Mouse (Mus musculus): Measurements from ENCODE around the gene Thumpd2.

The Thumpd2 gene

DNA sequence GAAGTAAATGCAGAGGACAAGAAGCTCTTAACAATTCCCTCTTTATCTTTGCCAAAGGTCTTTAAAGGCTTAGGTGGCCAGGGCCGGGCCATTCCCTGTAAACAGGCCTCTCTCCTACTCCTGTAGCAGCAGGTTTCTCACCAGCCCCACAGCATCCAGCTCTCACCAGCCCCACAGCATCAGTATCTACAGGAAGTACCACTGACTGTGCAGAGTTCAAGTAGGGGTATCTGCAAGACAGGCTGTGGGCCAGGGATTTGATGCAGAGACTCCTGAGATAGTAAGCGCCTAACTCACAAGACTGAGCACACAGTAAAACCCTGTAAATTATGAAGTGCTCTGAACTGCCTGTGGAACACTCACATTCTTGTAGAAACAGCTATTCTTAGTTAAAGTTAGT is 31.9 kb downstream of the Thumpd2 start:
- in situ Hi-C loops (cut with MboI), result no loop called here

DNA sequence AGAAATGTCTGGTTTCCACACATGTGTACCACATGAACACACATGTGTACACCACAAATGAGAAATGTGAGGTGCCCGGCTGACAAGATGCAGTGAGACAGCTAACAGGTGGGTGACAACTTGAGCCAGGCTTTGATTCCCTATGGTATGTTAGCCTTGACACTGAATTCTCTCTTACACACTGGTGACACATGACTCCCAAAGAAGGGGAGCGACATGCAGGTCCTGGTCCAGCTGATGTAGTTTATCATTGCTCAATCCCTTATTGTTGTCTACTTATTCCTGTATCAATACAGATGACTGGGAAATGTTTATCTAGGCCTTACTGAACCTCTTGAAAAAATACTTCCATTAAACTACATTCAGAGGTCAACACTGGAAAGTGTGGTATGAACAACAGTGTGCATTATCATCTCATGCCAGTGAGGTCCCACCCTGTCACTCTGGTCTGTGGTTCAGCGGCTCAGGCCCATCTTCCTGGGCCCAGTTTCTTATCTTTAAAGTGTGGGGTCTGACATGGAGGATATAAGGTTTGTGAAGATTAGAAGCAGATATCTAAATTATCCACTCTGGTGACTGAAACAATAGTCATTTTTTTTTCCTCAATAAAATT is 32.9 kb downstream of the Thumpd2 start:
- in situ Hi-C loops (cut with MboI), result no loop called here

DNA sequence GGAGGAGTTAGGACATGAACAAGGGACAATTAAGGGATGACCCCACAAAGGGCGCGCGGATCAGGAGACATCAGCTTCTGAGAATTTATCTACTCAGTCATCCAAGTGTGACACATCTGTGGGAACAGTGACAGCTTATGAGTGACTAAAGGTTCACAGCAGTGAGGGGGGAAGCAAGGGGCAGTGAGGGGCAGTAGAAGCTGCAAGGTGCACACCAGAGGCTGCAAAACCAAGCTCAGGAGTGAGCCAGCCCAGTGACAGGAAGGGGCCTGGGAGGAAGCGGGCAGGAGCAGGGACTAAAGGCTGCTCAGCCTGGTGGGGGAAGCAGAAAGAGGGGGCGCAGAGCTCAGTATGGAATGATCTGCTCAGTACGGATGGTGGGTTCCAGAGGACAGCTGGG is 37.6 kb downstream of the Thumpd2 start:
- in situ Hi-C loops (cut with MboI), result no loop called here

DNA sequence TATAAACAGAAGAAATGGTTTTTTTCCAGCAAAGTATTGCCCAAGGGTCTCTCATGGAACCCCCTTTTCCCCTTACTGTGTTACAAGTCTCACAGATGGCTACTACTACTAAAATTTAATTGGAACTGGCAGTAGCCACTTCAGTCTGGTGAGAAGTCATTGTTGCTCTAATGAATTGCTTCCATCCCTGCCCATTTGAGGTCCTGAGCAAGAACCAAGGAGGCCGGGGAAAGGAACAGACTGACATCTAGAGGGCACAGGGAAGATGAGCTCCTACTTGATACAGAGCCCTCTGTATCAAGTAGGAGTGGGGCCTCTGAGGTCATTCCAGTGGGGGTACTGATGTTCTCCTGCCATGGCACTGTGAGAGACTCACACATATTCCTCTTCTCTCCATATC is 47.8 kb downstream of the Thumpd2 start:
- in situ Hi-C loops (cut with MboI), result no loop called here

DNA sequence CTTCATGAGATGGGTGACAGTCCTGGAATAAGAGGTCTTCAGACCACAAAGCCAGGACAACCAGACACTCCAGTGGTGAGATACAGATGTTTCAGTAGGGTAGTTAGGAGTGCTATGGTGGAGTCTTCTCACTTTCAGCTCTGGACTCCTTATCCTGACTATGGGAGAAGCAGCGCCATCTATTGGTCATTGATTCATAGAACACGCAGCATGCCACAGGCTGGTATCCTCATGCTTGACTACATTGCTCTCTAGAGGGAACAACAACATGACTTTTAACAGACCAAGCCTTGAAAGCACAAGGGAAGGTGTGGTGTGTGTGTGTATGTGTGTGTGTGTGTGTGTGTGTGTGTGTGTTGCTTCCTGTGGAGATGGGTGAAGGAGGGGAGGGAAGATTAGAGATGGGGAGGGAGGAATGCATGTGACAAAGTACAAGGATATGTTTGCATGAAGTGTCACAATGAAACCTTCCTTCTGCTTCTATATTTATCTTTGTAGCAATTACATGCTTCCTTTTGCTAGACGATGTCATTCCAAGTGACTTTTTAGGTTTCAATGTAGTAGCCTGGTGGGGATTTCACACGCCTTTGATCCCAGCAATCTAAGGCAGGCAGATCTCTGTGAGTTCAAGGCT is 49.0 kb downstream of the Thumpd2 start:
- in situ Hi-C loops (cut with MboI), result no loop called here

DNA sequence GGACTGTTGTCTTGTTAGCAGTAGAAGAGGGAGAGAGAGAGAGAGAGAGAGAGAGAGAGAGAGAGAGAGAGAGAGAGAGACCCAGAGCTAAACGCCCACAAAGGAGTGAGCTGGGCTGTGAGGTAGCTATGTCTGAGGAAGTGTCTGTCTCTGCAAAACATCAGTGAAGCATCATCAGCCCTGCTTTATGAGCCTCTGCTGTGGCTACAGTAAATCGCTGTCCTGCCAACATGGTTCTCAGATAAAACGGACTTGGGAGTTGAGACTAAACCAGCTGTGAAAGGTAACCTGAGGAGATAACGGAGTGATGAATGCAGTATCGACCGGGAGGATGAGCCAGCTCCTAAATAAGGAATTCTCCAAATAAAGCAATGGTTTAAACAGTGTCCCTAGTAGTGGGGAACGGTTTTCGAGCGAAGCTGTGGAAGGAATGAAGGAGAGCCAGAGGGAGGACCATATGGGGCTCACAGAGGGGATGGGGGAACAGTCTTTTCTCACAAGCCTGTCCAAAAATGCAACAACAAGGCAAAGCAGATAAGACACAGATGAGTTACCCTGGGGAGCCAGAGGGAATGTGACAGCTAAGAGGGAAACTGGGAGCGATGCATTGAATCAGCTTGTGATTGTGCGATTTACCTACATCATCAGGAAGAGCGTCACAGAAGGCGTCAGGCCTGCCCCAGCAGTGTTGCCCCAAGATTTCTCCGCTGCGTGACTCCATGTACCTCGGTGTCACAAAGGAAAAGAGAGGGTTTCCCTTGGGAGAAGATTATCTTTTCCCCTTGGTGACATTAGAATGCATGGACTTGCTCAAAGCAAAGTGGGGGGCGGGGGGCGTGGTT is 53.8 kb downstream of the Thumpd2 start:
- in situ Hi-C loops (cut with MboI), result no loop called here

DNA sequence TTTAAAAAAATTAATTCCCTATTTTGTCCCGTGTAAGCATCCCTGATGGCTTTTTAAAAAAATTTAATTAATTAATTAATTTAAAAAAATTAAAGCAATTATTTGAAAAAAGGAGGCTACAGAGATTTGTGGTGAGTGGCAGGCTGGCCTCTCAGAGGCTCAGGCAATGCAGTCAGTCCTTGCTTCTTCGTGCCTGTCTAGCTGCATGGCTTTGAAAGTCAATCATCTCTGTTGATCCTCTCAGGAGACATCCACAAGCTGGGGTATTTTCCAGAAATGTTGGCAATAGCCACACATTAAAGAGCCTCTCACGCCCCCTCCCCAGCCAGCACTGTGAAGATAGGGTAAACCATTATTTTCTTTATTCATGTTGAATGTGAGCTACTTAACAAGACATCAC is 54.7 kb downstream of the Thumpd2 start:
- in situ Hi-C loops (cut with MboI), result no loop called here

DNA sequence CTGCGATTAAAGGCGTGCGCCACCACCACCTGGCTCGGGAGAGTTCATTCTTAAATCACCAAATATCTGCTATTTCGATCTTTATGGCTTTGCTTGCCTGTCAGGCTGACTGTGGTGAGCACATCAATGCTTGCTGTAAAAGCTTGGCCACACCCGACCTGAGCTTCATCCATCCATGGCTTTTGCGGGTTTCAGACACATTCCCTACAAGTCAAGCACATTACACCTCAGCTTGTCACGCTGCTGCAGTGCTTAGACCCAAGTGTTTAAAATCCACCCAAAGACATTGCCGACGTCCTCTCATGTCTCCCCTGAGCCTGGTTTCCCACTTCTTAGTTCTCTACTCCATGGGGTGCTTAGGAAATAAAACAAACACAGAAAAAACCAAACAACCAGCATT is 55.8 kb downstream of the Thumpd2 start:
- in situ Hi-C loops (cut with MboI), result no loop called here

DNA sequence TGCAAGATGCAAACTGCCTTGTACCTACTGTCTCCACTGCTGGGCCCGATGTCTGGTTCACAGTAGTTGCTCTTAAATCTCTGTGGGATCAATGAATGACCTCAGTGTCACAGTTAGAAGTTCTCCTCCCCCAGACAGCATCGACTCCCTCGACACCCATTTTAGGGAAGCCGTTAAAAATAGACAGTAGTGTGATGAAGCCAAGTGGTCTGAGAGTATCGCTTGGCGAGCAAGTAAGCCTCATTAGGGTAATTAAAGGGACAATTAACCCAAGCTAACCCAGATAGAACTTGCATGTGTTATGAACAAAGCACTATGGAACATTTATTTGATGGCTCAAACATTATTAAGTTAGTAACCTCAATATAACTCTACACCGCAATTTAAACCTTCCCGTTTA is 59.6 kb downstream of the Thumpd2 start:
- in situ Hi-C loops (cut with MboI), result no loop called here

DNA sequence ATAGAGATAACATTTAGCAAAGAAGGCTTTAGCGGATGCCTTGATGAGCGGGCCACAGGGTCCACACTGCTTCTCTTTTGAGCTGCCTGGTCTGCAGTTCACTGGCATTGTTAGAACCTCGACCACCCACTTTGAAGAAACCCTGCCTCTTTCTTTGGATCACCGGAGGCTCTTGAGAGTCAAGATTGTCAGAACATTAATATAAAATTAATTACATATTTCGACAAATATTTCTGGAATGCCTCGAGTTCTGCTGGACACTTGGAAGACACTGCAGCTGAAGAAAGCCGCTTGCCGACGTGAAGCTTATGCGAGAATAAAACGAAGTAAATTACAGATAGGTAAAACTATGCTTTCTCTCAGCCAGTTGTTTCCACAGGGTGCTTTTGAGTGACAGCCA is 60.4 kb downstream of the Thumpd2 start:
- in situ Hi-C loops (cut with MboI), result no loop called here

DNA sequence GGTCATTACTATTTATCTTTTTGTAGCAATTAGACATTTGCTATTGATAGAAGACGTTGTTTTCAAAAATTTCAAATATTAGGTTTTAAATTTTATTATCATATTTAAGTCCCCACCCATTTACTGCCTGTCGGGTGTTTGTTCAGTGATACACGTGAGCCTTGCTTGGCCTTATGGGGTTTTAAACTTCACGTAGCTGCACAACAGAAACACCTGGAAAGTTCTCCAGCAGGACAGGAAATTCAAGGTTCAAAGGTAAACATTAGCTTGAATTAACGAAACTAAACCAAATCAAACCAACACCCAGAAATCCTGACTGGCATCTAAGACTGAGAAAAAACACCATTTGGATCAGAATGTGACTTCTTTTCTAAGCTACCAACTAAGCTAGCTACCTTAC is 62.8 kb downstream of the Thumpd2 start:
- in situ Hi-C loops (cut with MboI), result no loop called here

DNA sequence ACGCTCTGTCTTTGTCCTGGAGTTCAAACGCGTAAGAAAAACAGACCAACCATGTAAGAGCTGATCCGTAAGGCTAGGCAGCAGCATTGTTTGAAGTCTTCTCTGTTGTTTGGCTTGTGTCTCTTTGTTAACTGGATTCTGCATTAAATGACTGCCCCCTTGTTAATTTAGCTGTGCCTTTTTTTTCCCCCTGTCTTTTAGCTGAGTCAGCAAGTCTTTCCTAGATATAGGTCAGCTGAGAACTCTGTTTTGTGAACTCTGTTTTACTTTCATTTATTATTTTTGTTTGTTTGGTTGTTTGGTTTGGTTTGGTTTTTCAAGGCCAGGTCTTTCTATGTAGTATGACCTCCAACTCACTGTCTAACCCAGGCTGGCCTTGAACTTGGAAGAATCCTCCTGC is 63.2 kb downstream of the Thumpd2 start:
- in situ Hi-C loops (cut with MboI), result no loop called here

DNA sequence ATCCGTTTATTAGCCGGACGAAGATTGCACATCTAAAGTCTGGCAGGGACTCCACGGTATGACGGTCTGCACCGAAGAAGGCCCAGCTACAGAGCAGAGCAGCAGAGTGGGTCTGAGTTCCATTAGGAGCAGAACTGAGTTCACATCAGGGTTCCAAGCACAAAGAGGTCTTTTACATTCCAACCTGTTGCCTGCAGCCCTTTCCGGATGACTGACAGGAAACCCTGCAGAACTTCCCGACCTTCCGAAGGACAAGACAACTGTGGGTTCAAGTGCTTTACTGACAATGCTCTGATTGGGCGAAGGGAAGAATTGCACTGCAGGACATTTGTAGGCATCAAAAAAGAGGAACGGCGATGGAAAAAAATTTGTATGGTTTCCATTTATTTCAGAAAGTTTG is 63.9 kb downstream of the Thumpd2 start:
- in situ Hi-C loops (cut with MboI), result no loop called here

DNA sequence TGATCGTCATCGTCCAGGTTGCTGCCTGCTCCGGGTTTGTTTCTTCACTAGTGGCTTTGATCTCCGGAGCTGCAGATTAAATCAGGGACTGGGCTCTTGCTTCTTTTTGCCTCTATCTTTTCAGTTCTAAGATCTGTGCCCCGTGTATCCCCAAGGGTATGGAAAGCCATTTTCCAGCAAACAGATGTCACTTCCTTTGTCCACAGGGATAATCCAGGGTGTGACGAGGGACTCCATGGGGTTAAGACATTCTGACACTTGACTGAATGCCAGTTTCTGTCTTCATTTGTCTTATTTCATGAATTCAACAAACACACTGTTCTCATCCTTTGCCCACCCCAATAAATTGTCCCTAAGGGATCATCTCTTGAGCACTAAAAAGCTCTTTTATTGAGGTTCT is 65.9 kb downstream of the Thumpd2 start:
- in situ Hi-C loops (cut with MboI), result no loop called here

DNA sequence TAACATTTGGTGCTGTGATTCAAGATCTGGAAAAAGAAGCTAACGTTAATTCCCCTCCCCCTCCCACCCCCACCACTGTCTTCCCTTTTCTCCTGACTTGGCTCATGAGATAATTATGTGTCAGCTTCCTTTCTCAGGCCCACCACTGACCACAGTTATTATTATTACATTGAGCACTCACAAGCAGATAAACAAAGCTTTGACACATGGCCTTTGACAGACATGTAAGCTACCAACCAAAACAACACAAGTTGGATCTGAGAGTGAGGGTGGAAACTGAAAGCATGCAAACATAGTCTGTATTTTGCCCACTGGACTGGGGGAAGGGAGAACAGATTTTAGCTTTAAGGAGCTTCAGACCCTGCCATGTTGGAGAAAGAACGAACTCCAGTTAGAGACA is 67.7 kb downstream of the Thumpd2 start:
- in situ Hi-C loops (cut with MboI), result no loop called here

DNA sequence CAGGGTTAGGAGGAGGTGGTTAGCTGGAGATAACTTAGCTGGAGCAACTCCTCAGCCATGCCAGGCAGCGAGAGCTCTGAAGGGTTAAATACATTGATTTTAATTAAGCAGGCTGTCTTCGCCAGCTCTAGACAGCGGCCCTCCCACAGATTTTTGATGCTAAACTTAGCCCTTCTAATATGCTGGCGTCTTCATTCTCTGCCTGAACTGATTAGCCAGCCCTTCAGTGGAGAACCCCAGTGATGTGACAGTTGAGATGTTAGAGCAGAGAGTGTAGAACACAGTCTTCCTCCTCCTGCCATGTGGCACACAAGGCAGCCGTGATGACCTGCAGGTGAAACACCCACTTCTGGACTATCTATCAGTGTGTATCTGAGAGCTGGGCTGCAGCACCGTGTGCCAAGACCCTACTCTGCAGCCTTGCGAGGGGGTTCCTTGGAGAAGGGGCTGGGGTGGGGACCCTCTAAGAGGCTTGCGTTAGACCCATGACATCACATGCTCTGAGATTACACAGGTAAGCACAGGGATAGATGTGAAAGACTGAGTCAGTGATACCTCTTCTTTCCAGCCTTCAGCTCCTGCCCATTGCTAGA is 73.3 kb downstream of the Thumpd2 start:
- in situ Hi-C loops (cut with MboI), result no loop called here

DNA sequence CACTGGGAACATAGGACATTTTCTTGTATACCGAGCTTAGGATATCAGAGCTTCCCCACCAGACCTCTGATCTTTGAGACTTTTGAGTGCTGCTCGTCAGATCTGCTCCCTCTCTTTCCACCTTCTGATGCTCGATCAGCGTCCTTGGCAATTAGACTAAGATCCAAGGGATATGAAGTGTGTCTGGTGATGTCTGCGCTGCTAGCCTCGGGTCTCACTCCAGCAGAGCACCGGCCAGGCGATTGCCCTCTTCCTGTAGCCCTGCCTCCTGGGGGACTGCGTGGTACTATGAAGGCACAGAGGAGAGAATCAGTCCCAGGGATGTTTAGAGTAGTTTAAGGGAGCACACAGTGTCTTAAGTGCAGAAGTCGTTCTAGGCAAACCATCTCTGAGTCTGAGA is 81.9 kb downstream of the Thumpd2 start:
- in situ Hi-C loops (cut with MboI), result no loop called here

DNA sequence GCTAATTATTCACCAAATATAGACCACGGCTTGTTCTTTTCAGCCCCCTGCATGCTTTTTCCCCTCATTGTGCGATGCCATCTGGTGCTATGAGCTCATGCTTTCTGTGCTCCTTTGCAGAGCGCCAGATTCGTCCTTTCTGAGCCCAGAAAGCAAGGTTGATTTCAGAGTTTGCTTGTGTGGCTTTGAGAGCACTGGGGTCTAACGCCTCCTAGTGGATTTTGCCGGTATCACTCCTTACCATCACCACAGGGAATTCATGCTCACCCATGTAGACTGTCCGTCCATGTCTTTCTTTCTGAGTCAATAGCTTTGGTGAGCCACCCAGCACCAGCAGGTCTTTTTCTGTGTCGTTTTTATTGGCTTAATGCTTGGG is 82.5 kb downstream of the Thumpd2 start:
- in situ Hi-C loops (cut with MboI), result no loop called here

DNA sequence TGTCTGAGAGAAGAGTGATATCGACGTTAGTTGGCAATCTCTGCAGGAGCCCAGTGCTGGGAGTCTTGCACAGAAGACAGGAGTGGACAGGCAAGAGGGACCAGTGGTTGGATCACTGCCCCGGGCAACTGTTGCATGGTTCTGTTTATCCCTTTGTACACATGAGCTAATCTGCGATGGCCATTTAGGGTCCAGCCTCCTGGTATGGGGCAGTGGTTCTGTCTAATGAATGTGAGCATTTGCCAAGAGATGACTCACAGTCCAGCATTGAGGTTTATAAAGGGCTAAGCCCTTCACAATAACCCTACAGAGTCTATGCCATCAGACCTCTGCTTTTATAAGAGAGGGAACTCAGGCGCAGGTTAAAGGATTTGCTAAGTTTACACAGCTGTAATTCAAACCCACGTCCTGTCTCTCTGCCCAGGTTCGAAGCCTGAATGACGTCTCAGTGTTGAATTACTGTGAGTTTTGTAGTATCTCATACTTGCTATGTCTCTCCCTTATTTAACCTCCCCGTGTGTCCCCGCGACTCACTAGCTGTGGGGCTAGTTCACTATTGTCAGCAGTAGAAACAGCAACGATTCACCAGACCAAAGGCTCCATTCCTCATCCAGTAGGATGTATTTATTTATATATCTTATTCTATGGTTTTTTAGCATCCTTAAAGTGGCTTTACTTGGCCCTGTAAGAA is 83.0 kb downstream of the Thumpd2 start:
- in situ Hi-C loops (cut with MboI), result no loop called here

DNA sequence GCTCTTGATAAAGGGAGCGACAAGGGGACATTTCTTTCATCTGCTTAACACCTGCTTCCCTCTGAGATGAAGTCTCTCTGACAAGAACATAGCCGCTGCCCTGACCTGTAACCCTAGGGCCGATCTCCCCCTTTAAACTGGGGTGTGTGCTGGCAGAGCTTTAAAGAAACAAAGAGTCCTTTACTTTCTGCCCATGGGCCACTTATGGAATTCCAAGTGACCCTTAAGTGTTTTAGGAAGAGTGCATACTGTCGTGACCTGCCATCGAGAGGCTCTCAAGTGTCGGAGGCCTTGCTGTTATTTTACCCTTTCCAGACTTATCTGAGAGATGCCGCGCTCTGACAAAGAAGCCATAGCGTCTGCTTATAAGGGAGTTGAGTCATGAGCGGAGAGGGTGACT is 84.8 kb downstream of the Thumpd2 start:
- in situ Hi-C loops (cut with MboI), result no loop called here

DNA sequence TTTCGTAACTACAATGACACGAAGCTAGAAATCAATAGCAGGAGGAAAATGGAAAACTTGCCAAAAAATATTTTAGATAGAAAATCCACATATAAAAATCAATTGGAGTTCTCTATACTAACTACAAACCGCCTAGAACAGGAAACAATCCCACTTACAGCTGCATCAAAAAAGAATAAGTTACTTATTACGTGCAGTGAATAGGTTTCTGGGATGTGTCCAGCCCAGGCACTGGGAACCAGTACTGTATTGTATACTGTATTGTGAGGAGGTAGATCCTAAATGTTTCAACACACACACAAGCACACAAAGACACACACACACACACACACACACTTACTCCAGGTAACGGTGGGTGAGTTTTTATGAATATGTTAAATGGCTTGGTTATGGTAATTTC is 87.6 kb downstream of the Thumpd2 start:
- in situ Hi-C loops (cut with MboI), result no loop called here
